Mouse (Mus musculus) embryonic facial prominence, embryonic 12.5 days (tissue): Measurements from ENCODE around the gene Coro6. TPM values are rescaled to one million over a fixed set of nuclear protein-coding genes. Genes with fewer than 3 reads are reported as not detected.

Source experiments
- ATAC-seq: fragments of 200-750 bp; cut with Nextera tagmentation; 2 replicates; pipeline ENCODE4 v1.8.0; 2017; ENCODE audit not compliant: insufficient number of reproducible peaks, insufficient read depth, low FRiP score, low TSS enrichment
- H3K27ac ChIP-seq: fragments of 300-500 bp; sonication (generic); 2 replicates; pipeline ENCODE4 v1.5.1; 2016; ENCODE audit warnings: mild to moderate bottlenecking
- H3K27me3 ChIP-seq: fragments of 300-500 bp; sonication (generic); 2 replicates; pipeline ENCODE4 v1.6.1; 2016; ENCODE audit warnings: mild to moderate bottlenecking, moderate library complexity
- H3K36me3 ChIP-seq: fragments of 300-500 bp; sonication (generic); 2 replicates; pipeline ENCODE4 v1.6.1; 2016; ENCODE audit warnings: mild to moderate bottlenecking
- H3K4me1 ChIP-seq: fragments of 300-500 bp; sonication (generic); 2 replicates; pipeline ENCODE4 v1.6.1; 2016
- H3K4me2 ChIP-seq: fragments of 300-500 bp; sonication (generic); replicated peaks from 2 replicates; pipeline ENCODE4 v1.6.1; 2016; ENCODE audit warnings: mild to moderate bottlenecking, moderate library complexity
- H3K4me3 ChIP-seq: fragments of 300-500 bp; sonication (generic); 2 replicates; pipeline ENCODE4 v1.5.1; 2016; ENCODE audit warnings: mild to moderate bottlenecking
- H3K9ac ChIP-seq: fragments of 300-500 bp; sonication (generic); 2 replicates; pipeline ENCODE4 v1.6.1; 2016; ENCODE audit warnings: mild to moderate bottlenecking, moderate library complexity
- H3K9me3 ChIP-seq: fragments of 300-500 bp; sonication (generic); 2 replicates; pipeline ENCODE4 v1.6.1; 2016; ENCODE audit warnings: mild to moderate bottlenecking, moderate library complexity
- WGBS: fragments of 180-500 bp; shearing (Covaris S2); methylation state at CpG from one replicate; pipeline ENCODE4 v1.1.7; 2016; 5-methylcytosine and 5-hydroxymethylcytosine counted together
- polyA plus RNA-seq: library from polyadenylated mRNA; unstranded; fragments of >200 nt; fragmentation: Nextera tagmentation; extraction: Ambion mirVana; gene quantifications from 2 replicates; pipeline ENCODE4 v1.2.1, GENCODE M21; 2016

Coro6 gene
- polyA plus RNA-seq, 1 experiment from 2014 or later, result 0.22 TPM

DNA sequence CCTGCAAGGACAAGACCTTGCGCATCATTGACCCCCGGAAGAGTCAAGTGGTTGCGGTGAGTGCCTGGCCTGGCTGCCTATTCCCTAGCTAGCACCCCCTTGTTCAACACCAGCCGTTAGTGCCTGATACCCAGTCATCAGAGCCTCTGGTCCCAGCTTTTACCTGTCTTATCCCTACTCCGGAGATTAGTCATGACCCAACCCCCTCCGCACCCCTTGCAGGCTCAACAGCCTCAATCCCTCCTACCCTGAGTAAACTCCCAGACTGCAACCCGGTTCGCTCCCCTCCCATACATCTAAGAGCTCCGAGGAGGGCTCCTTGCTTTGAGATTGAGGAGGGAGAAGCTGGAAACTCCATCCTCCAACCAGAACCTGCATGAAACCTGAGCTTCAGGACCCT, 4.3 kb downstream of the Coro6 start:
- H3K36me3 ChIP-seq, result peaks cover 15% of the 10 kb centered on the region
- no peak for ATAC-seq
- peaks cover 9% of the 10 kb centered on the region for H3K4me1 ChIP-seq
- no peak overlapping the region for H3K4me2 ChIP-seq
- no peaks in the 10 kb centered on the region for H3K9me3 ChIP-seq
- H3K9ac ChIP-seq, result no peak overlapping the region
- no peak overlapping the region for H3K27ac ChIP-seq
- WGBS, result 35% methylated on average over 9 of the region's 9 CpGs
- H3K4me3 ChIP-seq, result no peak overlapping the region
- peaks cover 79% of the 10 kb centered on the region for H3K27me3 ChIP-seq

- ATAC-seq, result no peak
- H3K27me3 ChIP-seq, result peaks cover 73% of the 10 kb centered on the region
- no peak overlapping the region for H3K9ac ChIP-seq
- no peak overlapping the region for H3K27ac ChIP-seq
- no peaks in the 10 kb centered on the region for H3K9me3 ChIP-seq
- 0 out of 2 replicates have a peak overlapping the region, but pooled peaks have one; percentile 9 for H3K4me3 ChIP-seq
- H3K36me3 ChIP-seq, result peaks cover 21% of the 10 kb centered on the region
- WGBS, result 4% methylated on average over 25 of the region's 25 CpGs
- H3K4me2 ChIP-seq, result peak overlapping the region; percentile 21; the same call in 1 of the 2 replicates
- H3K4me1 ChIP-seq, result peaks cover 5% of the 10 kb centered on the region
Measured at GRCm38 (mm10) chr11:77467157-77467556, 4.9 kb downstream of the Coro6 start.

DNA sequence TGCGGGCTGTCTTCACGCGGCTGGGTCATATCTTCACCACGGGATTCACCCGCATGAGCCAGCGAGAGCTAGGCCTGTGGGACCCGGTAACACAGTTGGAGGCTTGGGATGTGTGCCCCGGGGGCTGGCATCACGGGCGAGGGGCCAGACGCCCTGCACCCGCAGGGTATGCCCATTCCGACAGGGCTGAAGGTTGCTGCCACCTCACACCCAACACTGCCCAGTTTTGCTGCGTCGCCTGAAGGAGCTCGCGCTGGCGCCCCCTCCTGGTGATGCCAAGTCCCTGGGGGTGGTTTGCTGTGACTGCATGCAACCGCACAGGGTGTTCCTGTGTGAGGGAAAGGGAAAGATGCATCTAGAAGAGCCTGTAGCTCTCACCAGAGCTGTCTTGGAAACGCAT, 5.6 kb downstream of the Coro6 start:
- Histone ChIP-seq H3K4me3 (no peak overlapping the region), H3K9ac (no peak overlapping the region), H3K27me3 (peaks cover 67% of the 10 kb centered on the region), H3K27ac (no peak overlapping the region), H3K36me3 (peaks cover 27% of the 10 kb centered on the region), H3K4me1 (peaks cover 5% of the 10 kb centered on the region), H3K4me2 (peak overlapping the region; percentile 27), H3K9me3 (no peaks in the 10 kb centered on the region)
- no peak for ATAC-seq
- 8% methylated on average over 20 of the region's 20 CpGs for WGBS

DNA sequence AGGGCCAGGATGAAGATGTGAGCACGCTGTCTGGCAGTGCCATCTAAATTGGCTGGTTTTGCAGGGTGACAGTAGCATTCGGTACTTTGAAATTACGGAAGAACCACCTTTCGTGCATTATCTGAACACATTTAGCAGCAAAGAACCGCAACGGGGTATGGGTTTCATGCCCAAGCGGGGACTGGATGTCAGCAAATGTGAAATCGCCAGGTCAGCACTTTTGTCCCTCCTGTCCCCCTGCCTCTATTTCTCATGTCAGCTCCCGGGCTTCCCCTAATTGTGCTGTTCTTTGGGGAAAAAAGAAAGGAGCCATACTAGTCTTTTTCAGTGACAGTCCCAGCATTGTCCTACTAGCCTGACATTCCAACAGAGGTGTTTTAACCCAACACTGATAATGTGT, 6.2 kb downstream of the Coro6 start:
- peaks cover 32% of the 10 kb centered on the region for H3K36me3 ChIP-seq
- H3K4me1 ChIP-seq, result peaks cover 5% of the 10 kb centered on the region
- H3K27me3 ChIP-seq, result peaks cover 61% of the 10 kb centered on the region
- no peak overlapping the region for H3K4me2 ChIP-seq
- no peak overlapping the region for H3K27ac ChIP-seq
- WGBS, result 84% methylated on average over 9 of the region's 9 CpGs
- no peak overlapping the region for H3K4me3 ChIP-seq
- no peak for ATAC-seq
- no peaks in the 10 kb centered on the region for H3K9me3 ChIP-seq
- H3K9ac ChIP-seq, result no peak overlapping the region

GRCm38 (mm10) chr11:77471407-77471806, 9.2 kb downstream of the Coro6 start:
- H3K4me3 ChIP-seq, result no peak overlapping the region
- peaks cover 49% of the 10 kb centered on the region for H3K36me3 ChIP-seq
- no peaks in the 10 kb centered on the region for H3K9me3 ChIP-seq
- peaks cover 5% of the 10 kb centered on the region for H3K4me1 ChIP-seq
- ATAC-seq, result no peak
- 79% methylated on average over 29 of the region's 29 CpGs for WGBS
- no peak overlapping the region for H3K4me2 ChIP-seq
- no peak overlapping the region for H3K27ac ChIP-seq
- peaks cover 32% of the 10 kb centered on the region for H3K27me3 ChIP-seq
- no peak overlapping the region for H3K9ac ChIP-seq

DNA sequence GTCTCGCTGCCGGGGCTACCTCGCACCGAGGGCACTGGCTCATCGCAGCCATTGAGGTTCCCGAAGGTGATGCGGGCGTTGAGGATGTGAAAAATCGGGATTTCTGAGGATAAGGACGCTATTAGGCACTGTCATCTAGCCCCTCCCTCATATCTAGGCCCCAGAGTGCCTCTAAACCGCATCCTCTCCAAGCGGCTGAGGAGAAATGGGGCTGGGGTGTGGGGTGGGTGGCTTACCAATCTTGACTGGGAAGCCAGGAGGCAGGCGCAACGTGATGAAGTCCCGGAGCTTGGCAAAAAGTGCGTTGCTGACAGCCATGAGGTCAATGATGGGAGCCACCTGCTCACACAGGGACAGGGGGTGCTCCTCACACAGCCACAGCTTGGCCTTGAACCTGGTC, 10.6 kb downstream of the Coro6 start:
- H3K4me1 ChIP-seq, result no peaks in the 10 kb centered on the region; the same call in 1 of the 2 replicates
- no peak overlapping the region for H3K4me2 ChIP-seq
- H3K27me3 ChIP-seq, result peaks cover 18% of the 10 kb centered on the region
- H3K9ac ChIP-seq, result no peak overlapping the region
- H3K27ac ChIP-seq, result no peak overlapping the region
- H3K36me3 ChIP-seq, result peaks cover 49% of the 10 kb centered on the region
- no peak for ATAC-seq
- H3K4me3 ChIP-seq, result no peak overlapping the region
- no peaks in the 10 kb centered on the region for H3K9me3 ChIP-seq
- 89% methylated on average over 16 of the region's 16 CpGs for WGBS

GRCm38 (mm10) chr11:77476216-77476615, 14.0 kb downstream of the Coro6 start:
- no peaks in the 10 kb centered on the region for H3K9me3 ChIP-seq
- peaks cover 37% of the 10 kb centered on the region for H3K36me3 ChIP-seq
- no peak overlapping the region for H3K27ac ChIP-seq
- no peak overlapping the region for H3K4me2 ChIP-seq
- no peak for ATAC-seq
- H3K27me3 ChIP-seq, result no peaks in the 10 kb centered on the region
- no peak overlapping the region for H3K9ac ChIP-seq
- 96% methylated on average over 14 of the region's 14 CpGs for WGBS
- no peak overlapping the region for H3K4me3 ChIP-seq
- no peaks in the 10 kb centered on the region for H3K4me1 ChIP-seq

DNA sequence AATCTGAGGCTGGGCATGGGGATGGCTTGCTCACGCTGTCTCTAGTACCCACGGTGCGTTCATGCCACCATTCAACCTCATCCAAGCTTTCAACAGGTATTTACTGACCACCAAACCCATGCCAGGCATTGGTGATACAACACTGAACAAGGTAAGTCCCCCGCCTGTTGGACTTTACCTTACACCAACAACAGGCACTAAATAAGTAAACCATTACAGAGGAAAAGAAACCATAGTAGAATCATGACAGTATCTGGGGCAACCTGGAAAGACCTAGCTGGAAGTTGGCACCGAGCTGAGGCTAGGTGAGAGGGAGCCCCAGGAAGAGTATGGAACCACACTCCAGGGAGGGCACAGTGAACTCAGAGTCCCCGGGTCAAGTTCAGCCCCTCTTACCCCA, 14.7 kb downstream of the Coro6 start:
- Histone ChIP-seq H3K27ac (no peak overlapping the region), H3K9me3 (no peaks in the 10 kb centered on the region), H3K4me3 (no peak overlapping the region), H3K27me3 (no peaks in the 10 kb centered on the region), H3K4me2 (no peak overlapping the region), H3K36me3 (peaks cover 31% of the 10 kb centered on the region), H3K4me1 (no peaks in the 10 kb centered on the region), H3K9ac (no peak overlapping the region)
- 93% methylated on average over 6 of the region's 6 CpGs for WGBS
- no peak for ATAC-seq

DNA sequence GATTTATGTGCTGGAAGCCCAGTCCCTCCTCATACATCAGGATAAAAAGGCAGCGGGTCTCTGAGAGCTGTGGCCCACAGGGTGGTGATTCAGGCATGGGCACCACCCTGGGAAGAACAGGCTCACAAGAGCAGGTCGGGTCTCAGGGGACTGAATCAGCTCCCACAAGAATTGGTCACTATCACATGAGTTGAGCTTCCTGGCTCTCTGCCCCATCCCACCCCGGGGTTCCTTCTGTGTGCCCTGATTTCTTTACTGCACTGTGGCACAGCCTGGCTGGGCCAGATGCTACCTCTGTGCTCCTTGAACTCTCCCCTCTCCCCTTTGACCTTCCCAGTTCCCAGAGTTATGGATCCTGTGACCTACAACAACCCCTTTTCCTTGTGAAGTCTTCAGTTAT, 20.8 kb downstream of the Coro6 start:
- ATAC-seq, result no peak
- H3K4me2 ChIP-seq, result no peak overlapping the region
- no peak overlapping the region for H3K4me3 ChIP-seq
- WGBS, result 73% methylated on average over 3 of the region's 3 CpGs
- H3K9ac ChIP-seq, result no peak overlapping the region
- H3K27ac ChIP-seq, result no peak overlapping the region
- no peaks in the 10 kb centered on the region for H3K27me3 ChIP-seq
- no peaks in the 10 kb centered on the region for H3K9me3 ChIP-seq
- peaks cover 29% of the 10 kb centered on the region for H3K4me1 ChIP-seq
- no peaks in the 10 kb centered on the region for H3K36me3 ChIP-seq

GRCm38 (mm10) chr11:77483510-77484255, 21.5 kb downstream of the Coro6 start:
- no peaks in the 10 kb centered on the region for H3K27me3 ChIP-seq
- no peaks in the 10 kb centered on the region for H3K9me3 ChIP-seq
- no peaks in the 10 kb centered on the region for H3K36me3 ChIP-seq
- no peak overlapping the region for H3K9ac ChIP-seq
- H3K4me1 ChIP-seq, result peaks cover 35% of the 10 kb centered on the region
- WGBS, result 74% methylated on average over 11 of the region's 11 CpGs
- H3K27ac ChIP-seq, result no peak overlapping the region
- H3K4me2 ChIP-seq, result no peak overlapping the region
- ATAC-seq, result no peak
- H3K4me3 ChIP-seq, result no peak overlapping the region

GRCm38 (mm10) chr11:77485229-77485628, 23.0 kb downstream of the Coro6 start:
- Histone ChIP-seq H3K27me3 (no peaks in the 10 kb centered on the region), H3K4me1 (peaks cover 40% of the 10 kb centered on the region), H3K4me2 (no peak overlapping the region), H3K9me3 (no peaks in the 10 kb centered on the region), H3K4me3 (no peak overlapping the region), H3K9ac (no peak overlapping the region), H3K36me3 (no peaks in the 10 kb centered on the region), H3K27ac (peak overlapping the region; percentile 51)
- no peak for ATAC-seq
- WGBS, result 48% methylated on average over 6 of the region's 6 CpGs

DNA sequence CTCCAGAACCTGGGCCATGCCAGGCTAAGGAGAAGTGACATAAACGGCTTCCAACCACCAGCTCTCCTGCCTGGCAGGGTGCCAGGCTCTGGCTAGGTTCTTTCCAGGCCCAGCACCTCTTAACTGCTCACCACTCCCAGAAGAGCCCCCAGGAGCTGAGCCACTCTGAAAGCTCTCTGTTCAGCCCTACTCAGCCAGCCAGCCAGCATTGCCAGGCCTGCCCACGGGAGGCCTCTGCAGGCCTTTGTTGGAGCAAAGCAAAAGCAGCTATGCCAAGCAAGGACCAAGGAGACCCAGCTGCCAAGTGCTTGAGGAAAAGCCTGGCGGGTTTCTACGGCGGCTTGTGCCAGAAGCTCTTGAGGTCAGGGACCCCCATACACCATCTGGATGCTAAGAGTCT, 24.6 kb downstream of the Coro6 start:
- Histone ChIP-seq H3K4me1 (peaks cover 50% of the 10 kb centered on the region), H3K27me3 (no peaks in the 10 kb centered on the region), H3K36me3 (no peaks in the 10 kb centered on the region), H3K9me3 (no peaks in the 10 kb centered on the region), H3K4me2 (no peak overlapping the region), H3K9ac (no peak overlapping the region), H3K27ac (no peak overlapping the region), H3K4me3 (no peak overlapping the region)
- WGBS, result 83% methylated on average over 5 of the region's 5 CpGs
- ATAC-seq, result no peak
